Mouse (Mus musculus): ENCODE measurements around the gene Prkce. TPM values are rescaled to one million over a fixed set of nuclear protein-coding genes. Genes with fewer than 3 reads are reported as not detected.

The Prkce gene
- polyA plus RNA-seq, 1 experiment from 2014 or later = 2.0 TPM

DNA sequence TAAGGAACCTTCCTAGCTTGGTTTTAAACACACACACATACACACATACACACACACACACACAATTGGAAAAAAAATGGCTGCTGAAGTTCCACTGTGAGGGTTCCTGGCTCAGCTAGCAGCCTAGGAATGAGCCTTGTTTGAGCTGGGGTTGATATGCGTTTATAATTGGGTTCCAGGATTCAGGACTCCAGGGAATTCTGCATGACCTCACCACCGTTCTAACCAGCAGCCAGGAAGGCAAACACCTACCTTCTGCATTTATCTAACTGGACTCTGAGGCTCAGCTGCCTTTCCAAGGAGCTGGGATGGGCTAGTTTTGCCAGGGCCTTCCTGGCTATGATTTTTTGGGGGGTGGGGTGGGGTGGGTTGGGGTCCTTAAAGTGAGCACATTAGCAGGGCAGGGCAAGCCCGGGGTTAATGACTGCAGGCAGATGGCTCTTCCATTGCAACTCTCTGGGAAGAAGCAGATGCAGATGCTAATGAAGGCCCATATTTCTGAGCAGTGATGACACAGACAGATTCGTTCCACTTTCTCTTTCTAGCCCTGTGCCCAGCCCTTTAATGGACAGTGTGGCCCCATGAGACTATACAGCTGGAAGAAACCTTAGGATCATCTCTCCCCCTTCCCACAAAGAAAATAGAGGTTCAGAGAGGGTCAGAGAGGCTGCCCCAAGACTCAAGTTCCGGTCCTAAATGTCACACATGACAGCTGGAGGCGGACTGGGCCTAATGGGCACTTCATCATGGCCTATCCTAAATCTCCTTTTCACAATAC lies 156.5 kb downstream of the Prkce start:
- WGBS (ENCODE audit: insufficient replicate concordance) = 62% methylated on average over 6 of the region's 6 CpGs
- ATAC-seq = no peak
- no peak for TF ChIP-seq EP300 (IDR thresholded peaks at IDR 0.05; ENCODE audit: low read depth)
- no peak for TF ChIP-seq CTCF (IDR thresholded peaks at IDR 0.05; ENCODE audit: low read depth)

DNA sequence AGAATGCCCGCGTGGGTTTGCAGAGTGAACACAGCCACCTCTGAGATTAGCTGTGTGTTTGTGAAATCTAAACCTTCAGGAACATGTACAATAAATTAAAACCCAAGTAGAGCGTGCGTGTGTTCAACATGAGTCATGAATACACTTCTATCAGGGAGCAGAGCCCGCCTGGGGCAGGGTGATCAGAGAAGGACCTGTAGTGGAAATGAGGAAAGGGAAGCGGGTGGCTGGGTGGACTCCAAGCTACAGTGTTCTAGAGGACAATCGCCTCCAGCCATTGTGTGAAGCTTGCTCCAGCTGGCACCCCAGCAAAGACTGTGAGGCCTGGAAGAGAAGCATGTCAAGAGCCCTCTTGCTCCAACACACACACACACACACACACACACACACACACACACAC lies 157.2 kb downstream of the Prkce start:
- no peak for DNase-seq

More for the DNA sequence above, 156.5 kb downstream of the Prkce start:
- H3K9ac ChIP-seq (replicated peaks) = no peak overlapping the region
- H3K4me3 ChIP-seq (ENCODE audit: low read depth, low read length) = no peak overlapping the region
- no peak overlapping the region for H3K27ac ChIP-seq (ENCODE audit: low read depth)
- H3K4me2 ChIP-seq (ENCODE audit: low read depth, low read length) = no peak overlapping the region
- no peaks in the 10 kb centered on the region for H3K27me3 ChIP-seq (ENCODE audit: insufficient read depth, low read length)
- no peaks in the 10 kb centered on the region for H3K36me3 ChIP-seq (replicated peaks; ENCODE audit: insufficient read depth, low read length)
- DNase-seq = no peak
- no peaks in the 10 kb centered on the region for H3K9me3 ChIP-seq (ENCODE audit: low read length)
- peaks cover 5% of the 10 kb centered on the region for H3K4me1 ChIP-seq (ENCODE audit: insufficient read depth)

DNA sequence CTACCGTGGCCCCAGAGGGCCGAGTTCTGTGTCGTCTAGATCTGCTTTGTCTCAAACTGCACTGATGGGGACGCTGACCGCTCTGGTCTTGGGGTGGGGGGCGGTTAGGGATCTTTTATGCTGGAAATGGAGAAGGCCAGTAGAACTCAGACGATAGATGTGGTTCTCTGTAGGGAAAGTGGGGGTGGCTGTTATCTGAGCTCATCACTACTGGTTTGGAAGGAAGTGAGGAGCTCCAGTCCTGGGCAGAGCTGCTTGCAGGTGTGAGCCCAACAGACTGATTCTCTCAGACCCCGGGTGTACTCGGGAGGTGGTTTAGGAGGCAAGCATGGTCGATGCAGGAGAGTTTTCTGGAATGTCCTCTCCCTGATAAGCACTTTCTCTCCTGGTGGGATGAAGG lies 157.7 kb downstream of the Prkce start:
- WGBS (ENCODE audit: insufficient replicate concordance) = 61% methylated on average over 10 of the region's 10 CpGs
- TF ChIP-seq EP300 (IDR thresholded peaks at IDR 0.05; ENCODE audit: low read depth) (no peak), CTCF (IDR thresholded peaks at IDR 0.05; ENCODE audit: low read depth) (no peak)
- H3K27me3 ChIP-seq (ENCODE audit: insufficient read depth, low read length) = no peaks in the 10 kb centered on the region
- H3K27ac ChIP-seq (ENCODE audit: low read depth) = no peak overlapping the region
- ATAC-seq (no peak), DNase-seq (no peak)
- H3K9me3 ChIP-seq (ENCODE audit: low read length) = no peaks in the 10 kb centered on the region
- H3K4me3 ChIP-seq (ENCODE audit: low read depth, low read length) = no peak overlapping the region
- no peaks in the 10 kb centered on the region for H3K36me3 ChIP-seq (replicated peaks; ENCODE audit: insufficient read depth, low read length)
- no peak overlapping the region for H3K4me2 ChIP-seq (ENCODE audit: low read depth, low read length)
- no peak overlapping the region for H3K9ac ChIP-seq (replicated peaks)
- peaks cover 14% of the 10 kb centered on the region for H3K4me1 ChIP-seq (ENCODE audit: insufficient read depth)

More for the DNA sequence above, 157.2 kb downstream of the Prkce start:
- no peak for ATAC-seq
- Histone ChIP-seq H3K9me3 (ENCODE audit: low read length) (no peaks in the 10 kb centered on the region), H3K27me3 (ENCODE audit: insufficient read depth, low read length) (no peaks in the 10 kb centered on the region), H3K4me2 (ENCODE audit: low read depth, low read length) (no peak overlapping the region), H3K4me1 (ENCODE audit: insufficient read depth) (peaks cover 11% of the 10 kb centered on the region), H3K36me3 (replicated peaks; ENCODE audit: insufficient read depth, low read length) (no peaks in the 10 kb centered on the region), H3K9ac (replicated peaks) (no peak overlapping the region), H3K4me3 (ENCODE audit: low read depth, low read length) (no peak overlapping the region), H3K27ac (ENCODE audit: low read depth) (no peak overlapping the region)
- TF ChIP-seq EP300 (IDR thresholded peaks at IDR 0.05; ENCODE audit: low read depth) (no peak), CTCF (IDR thresholded peaks at IDR 0.05; ENCODE audit: low read depth) (no peak)
- WGBS (ENCODE audit: insufficient replicate concordance) = 70% methylated on average over 7 of the region's 7 CpGs

DNA sequence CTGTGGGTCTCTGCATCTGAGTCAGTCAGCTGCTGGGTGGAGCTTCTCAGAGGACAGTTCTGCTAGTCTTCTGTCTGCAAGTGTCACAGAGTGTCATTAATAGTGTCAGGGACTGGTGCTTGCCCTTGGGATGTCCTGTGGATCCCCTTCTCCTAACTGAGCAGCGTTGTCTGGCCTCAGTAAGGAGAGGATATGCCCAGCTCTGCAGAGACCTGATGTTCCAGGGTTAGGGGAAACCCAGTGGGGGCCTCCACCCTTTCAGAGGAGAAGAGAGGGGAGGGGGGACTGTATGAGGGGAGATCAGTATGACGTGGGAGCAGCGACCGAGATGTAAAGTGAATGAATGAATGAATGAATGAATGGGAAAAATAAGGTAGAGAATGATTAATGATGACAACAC lies 160.4 kb downstream of the Prkce start:
- Histone ChIP-seq H3K27me3 (ENCODE audit: insufficient read depth, low read length) (no peaks in the 10 kb centered on the region), H3K4me1 (ENCODE audit: insufficient read depth) (peaks cover 14% of the 10 kb centered on the region), H3K4me3 (ENCODE audit: low read depth, low read length) (no peak overlapping the region), H3K4me2 (ENCODE audit: low read depth, low read length) (no peak overlapping the region), H3K27ac (ENCODE audit: low read depth) (no peak overlapping the region), H3K9me3 (ENCODE audit: low read length) (no peaks in the 10 kb centered on the region), H3K36me3 (replicated peaks; ENCODE audit: insufficient read depth, low read length) (no peaks in the 10 kb centered on the region), H3K9ac (replicated peaks) (no peak overlapping the region)
- no peak for ATAC-seq
- TF ChIP-seq EP300 (IDR thresholded peaks at IDR 0.05; ENCODE audit: low read depth) (no peak), CTCF (IDR thresholded peaks at IDR 0.05; ENCODE audit: low read depth) (no peak)
- DNase-seq = no peak
- WGBS (ENCODE audit: insufficient replicate concordance) = 86% methylated on average over 4 of the region's 4 CpGs

DNA sequence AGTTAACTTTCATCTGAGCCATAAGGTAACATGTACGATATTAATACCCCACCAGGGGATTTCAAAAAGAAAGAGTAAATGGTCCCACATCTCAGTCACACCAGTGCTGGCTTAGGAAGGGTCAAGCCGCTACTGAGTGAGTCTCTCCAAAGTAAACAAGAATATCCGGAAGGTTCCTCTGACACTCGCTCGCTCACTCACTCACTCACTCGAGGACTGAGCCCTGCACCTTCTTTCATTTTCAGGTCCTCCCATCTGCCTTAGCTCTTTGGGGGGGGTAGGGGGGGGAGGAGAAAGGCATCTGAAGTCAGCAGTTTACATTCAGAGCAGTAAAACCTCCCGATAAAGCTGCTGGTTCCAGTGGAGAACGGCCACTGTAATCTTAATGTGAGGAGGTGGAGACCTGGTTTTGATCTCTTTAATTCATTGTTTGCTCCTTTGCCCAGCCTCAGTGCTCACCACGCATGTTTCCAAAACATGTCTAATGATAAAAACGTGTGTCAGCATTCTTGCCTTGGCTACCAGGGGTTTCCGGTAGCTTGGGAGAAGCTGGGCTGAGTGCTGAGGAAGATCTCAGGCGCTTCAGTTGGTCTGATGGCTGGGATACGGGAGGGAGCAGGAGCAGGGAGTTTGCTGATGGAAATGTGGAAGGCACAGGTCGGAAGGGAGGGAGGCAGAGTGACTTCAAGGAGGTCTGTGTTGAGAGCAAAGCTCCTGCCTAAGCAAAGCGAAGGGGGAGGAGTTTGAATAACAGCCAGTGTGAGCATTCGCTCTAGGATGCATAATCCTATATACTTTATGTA lies 161.9 kb downstream of the Prkce start:
- 39% methylated on average over 16 of the region's 16 CpGs for WGBS (ENCODE audit: insufficient replicate concordance)
- H3K9me3 ChIP-seq (ENCODE audit: low read length) = no peaks in the 10 kb centered on the region
- peaks cover 14% of the 10 kb centered on the region for H3K4me1 ChIP-seq (ENCODE audit: insufficient read depth)
- H3K27me3 ChIP-seq (ENCODE audit: insufficient read depth, low read length) = no peaks in the 10 kb centered on the region
- H3K36me3 ChIP-seq (replicated peaks; ENCODE audit: insufficient read depth, low read length) = no peaks in the 10 kb centered on the region
- peak overlapping the region; percentile 58 for H3K4me2 ChIP-seq (ENCODE audit: low read depth, low read length)
- peak overlapping the region; percentile 16; the same call in 1 of the 2 replicates for H3K9ac ChIP-seq (replicated peaks)
- TF ChIP-seq CTCF (IDR thresholded peaks at IDR 0.05; ENCODE audit: low read depth) (no peak), EP300 (IDR thresholded peaks at IDR 0.05; ENCODE audit: low read depth) (no peak)
- no peak overlapping the region for H3K4me3 ChIP-seq (ENCODE audit: low read depth, low read length)
- ATAC-seq = no peak
- no peak for DNase-seq
- H3K27ac ChIP-seq (ENCODE audit: low read depth) = peak overlapping the region; percentile 11; the same call in 1 of the 2 replicates
